Comparison of ENCODE assay signal across 20 mouse cellular contexts in the genomic region with DNA sequence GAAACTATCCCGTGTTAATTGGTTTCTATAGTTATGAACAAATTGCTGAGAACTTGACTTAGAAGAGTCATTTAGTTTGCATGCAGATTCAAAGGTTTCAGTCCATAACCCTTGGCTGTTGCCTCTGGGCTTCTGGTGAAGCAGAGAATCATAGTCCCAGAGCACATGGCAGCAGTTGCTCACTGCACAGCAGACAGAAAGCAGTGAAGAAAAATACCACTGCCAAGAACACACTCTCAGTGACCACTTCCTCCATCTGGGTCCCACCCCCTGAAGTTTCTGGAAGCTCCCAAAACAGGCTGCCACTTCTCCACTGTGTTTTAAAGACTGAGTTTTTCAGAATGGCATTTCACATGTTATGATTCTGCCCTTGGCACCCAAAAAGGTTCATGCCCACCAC.
DNase-seq lines count a peak whose midpoint lies in the region; ATAC-seq and TF ChIP-seq lines count a peak whose summit lies in the region.
"Had no signal": no experiment of that assay in that cellular context is flagged by ENCODE, and none has a peak within 500 bp of the region (broad histone marks: within the 10 kb centered on the region; RNA-seq: fewer than 3 reads in every experiment).

No protein-coding gene starts in this region.

- H3K4me1 ChIP-seq in embryonic fibroblast, embryonic 13.5 days (ENCODE audit: control insufficient read depth, insufficient read depth, low read length) = no peaks in the 10 kb centered on the region
- H3K4me1 ChIP-seq: forebrain, embryonic 13.5 days; hindbrain, embryonic 15.5 days had no signal

- ATAC-seq in monocyte, adult 5-6 weeks (replicated peaks; ENCODE audit: insufficient number of reproducible peaks, low FRiP score, low TSS enrichment, poor library complexity, severe bottlenecking) = no peak
- no peak for ATAC-seq in megakaryocyte-erythroid progenitor cell, adult 5-6 weeks (replicated peaks; ENCODE audit: low FRiP score, low TSS enrichment, poor library complexity, severe bottlenecking)
- ATAC-seq: forebrain, embryonic 13.5 days; forebrain, postnatal 0 days; intestine, embryonic 16.5 days had no signal

- TF ChIP-seq POLR2A in embryonic fibroblast, embryonic 13.5 days (IDR thresholded peaks at IDR 0.05; ENCODE audit: low read depth, low read length) = no peak

- H3K27ac ChIP-seq in embryonic fibroblast, embryonic 13.5 days (ENCODE audit: insufficient read depth, low read length) = peak overlapping the region; percentile 50; the same call in 1 of the 2 replicates
- H3K27ac ChIP-seq: embryonic facial prominence, embryonic 13.5 days; forebrain, embryonic 13.5 days; hindbrain, embryonic 15.5 days had no signal

- DNase-seq in heart, adult 11 months = peak; percentile 87
- DNase-seq in heart, postnatal 25 days (ENCODE audit: low spot score) = no peak
- peak; percentile 25 to 26 for DNase-seq in monocyte, adult 2 months (ENCODE audit: low read depth in 1 of 2, low spot score in 2 of 2)
- DNase-seq in ovary, postnatal 10 days (ENCODE audit: low spot score) = no peak
- DNase-seq: adrenal gland, adult 8-10 months; adrenal gland, postnatal 36 days; cerebellum, adult 11 months; cerebellum, adult 9-10 months; cerebellum, postnatal 25 days; forebrain, postnatal 0 days; gastrocnemius, postnatal 25 days; heart, postnatal 36 days had no signal

- no peak for TF ChIP-seq CTCF in embryonic fibroblast, embryonic 13.5 days (IDR thresholded peaks at IDR 0.05; ENCODE audit: borderline replicate concordance, insufficient read depth, low read length)

- no peak overlapping the region for H3K4me3 ChIP-seq in embryonic fibroblast, embryonic 13.5 days (ENCODE audit: insufficient read depth, low read length)
- H3K4me3 ChIP-seq: embryonic facial prominence, embryonic 13.5 days; forebrain, embryonic 13.5 days; heart, embryonic 12.5 days; hindbrain, embryonic 15.5 days had no signal

- intact Hi-C loops in heart, postnatal 25 days (cut with DNase I) = no loop called here

Comparison
In these comparisons a context has a peak if more than half of its experiments do, and no peak if none do; other contexts are left out.
1. DNase-seq: peak in heart, adult 11 months (single experiment) and monocyte, adult 2 months (2 of 2); none in heart, postnatal 25 days (single experiment) and ovary, postnatal 10 days (single experiment).